Mouse (Mus musculus): ENCODE results near the gene Adamts9. TPM values are rescaled to one million over a fixed set of nuclear protein-coding genes. Genes with fewer than 3 reads are reported as not detected.

Adamts9 gene
- total RNA-seq, 4 experiments from 2014 or later = 15.1 to 22.1 (median 18.6) TPM

- no peak for DNase-seq
These were observed 217.2 kb downstream of the Adamts9 start for GRCm38 (mm10) chr6:92726121-92726520.

DNA sequence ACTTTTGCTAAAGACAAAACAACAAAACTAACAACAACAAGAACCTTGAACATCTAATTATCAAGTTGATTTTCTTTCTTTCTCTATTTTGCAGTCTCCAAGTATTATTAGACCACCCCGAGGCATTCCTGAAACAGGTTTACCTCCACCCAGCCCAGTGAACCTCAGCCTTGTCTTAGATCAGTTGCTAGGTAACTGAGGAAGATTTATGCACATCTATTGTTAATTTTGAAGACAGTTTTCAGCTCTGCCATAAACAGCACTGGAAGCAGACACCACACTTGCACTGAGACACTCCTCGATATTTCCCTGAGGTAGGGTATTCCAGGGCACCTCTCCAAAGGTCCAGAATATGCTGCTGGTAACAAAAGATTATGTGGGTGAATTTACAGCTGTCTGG lies 218.9 kb downstream of the Adamts9 start:
- no peak for DNase-seq

Other genes starting within 250 kb of the Adamts9 start
- gene Prickle2, start 237.3 kb downstream of the Adamts9 start, total RNA-seq (2022) = 10 to 100 TPM; 10.7 to 14.3 (median 12.0) TPM
- gene A730049H05Rik, start 127.0 kb downstream of the Adamts9 start, total RNA-seq (2022) = 1 to 10 TPM; 1.9 to 7.0 (median 2.4) TPM
- under 1 TPM in 1 of 4 experiments, not detected in 3; 0.06 TPM for gene Gm15737, start 74.1 kb downstream of the Adamts9 start, total RNA-seq (2022)